Mouse (Mus musculus) kidney, postnatal 4 days (tissue): ENCODE results near the gene Taf9b.
"Not testable (repeated sequence)": the region's sequence is repeated elsewhere in the genome, so short reads cannot be mapped to it uniquely, and the experiment has no call there.

Source experiments
- DNase-seq, 2 experiments: peaks; one replicate each; pipeline ENCODE4 v3.0.0; 2021; ENCODE audit warnings: mixed read lengths in 2 of 2

The Taf9b gene

DNA sequence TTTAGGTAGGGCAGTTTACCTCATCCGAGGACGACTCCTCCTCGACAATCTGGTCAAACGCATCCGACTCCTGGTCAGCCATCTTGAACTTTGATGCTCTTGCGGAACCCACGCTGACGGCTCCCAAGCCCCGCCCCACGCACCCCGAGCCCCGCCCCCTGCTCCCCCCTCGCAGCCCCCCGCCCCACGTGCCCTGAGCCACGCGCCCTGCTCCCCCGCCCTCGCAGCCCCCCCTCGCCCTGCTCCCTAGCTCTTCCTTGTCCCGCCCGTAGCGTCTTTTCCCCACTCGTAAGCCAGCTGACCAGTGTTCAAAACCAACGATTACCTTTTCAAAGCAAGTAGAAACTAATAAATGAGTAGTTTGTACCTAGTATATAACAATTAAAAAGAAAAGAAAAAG lies at the start of gene Taf9b:
Gene Taf9b (minus strand): TSS at position 101 of the 400 bp plus-strand sequence.
- DNase-seq, result no peak

DNA sequence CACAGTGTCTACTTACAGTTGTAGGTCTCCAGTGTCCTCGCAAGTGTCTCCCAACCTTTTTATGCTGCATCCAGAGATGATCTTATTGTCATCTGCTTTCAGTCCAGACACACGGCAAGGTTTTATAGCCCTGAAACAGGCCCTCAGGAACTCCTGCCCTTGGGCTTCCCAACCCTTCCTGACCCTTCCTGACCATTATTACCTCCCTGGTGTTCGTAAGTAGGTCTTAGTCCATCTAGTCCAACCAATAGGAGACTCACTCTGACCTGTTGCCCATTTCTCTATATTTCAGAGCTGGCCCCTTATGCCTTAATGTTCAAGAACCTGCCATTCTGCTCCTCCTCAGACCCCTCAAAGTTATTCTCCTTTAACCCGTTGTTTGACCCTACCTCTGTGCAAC lies 34.3 kb upstream of the Taf9b start, which contains the start of gene Fnd3c2:
Gene Fnd3c2 (minus strand): TSS at position 101 of the 400 bp plus-strand sequence.
- DNase-seq, result no peak

DNA sequence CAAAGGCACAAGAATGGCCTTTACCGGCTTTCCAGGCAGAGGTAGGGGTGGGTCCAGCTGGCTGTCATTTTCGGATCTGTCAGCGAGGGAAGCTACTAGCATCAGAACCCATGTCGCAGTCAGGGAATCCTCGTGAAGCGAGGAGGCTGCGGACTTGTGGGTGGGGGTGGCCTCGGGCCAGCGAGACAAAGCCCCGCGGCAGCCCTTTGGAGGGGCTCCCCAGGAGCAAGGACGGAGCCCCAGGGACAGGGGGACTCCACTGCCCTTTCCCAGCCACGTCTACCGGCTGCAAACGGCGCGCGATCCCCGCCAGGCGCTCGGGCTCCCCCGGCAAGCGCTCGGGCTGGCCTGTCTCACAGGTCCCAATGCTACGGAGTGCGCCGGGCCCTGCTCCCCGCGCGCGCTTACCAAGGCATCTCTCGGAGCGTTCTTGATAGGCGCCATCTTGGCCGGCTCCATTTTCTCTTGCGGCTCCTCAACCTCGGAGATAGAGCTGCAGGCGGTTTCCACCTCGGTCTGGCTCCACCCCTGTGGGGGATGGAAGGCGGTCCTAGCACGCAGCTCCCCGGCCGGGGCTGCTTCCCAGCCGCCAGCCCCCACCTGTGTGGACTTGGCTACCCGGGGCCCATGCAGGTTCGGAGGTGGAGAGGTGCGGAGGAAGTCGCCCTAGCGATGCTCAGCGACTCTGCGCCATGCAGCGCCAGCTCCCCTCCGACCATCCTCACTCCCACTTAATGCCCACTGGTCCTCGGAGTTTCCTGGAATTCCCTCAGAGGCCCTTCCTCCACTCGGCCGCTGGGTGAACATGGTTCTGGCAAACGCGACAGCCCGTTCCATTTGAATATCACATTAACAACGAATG lies 1.6 kb downstream of the Taf9b start:
- peak; percentile 77 to 86 for DNase-seq

DNA sequence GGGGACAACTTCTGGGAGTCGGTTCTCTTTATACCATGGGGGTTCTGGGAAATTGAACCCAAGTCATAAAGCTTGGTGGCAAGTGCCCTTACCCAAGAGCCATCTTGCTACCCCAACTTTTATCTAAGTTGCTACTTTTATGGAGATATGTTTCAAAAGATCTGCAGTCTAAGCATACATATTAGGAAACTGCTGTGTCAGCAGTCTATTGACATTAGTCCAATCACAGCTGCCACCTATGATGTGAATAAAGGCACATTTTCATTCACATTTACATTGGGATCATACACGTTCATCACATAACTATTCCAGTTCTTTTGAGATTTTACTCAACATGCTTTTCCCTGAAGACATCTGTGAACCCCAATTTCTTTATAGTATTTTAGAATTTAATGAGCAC lies 11.9 kb downstream of the Taf9b start:
- DNase-seq, result no peak

DNA sequence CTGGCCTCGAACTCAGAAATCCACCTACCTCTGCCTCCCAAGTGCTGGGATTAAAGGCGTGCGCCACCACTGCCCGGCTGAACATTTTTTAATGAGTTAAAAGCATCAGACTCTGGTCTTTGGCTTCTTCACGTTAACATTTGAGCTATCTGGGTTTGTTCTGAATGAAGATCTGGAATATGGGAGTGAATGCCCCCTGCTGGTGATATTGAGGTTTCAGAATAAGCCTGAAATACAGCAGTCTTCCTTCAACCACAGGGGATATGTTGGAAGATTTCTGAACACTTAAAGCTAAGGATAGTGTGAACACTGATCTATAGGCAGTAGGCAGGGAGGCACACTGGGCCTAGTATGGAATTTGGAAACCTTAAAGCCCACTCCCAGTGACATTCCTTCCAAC lies 22.1 kb downstream of the Taf9b start:
- no peak for DNase-seq

DNA sequence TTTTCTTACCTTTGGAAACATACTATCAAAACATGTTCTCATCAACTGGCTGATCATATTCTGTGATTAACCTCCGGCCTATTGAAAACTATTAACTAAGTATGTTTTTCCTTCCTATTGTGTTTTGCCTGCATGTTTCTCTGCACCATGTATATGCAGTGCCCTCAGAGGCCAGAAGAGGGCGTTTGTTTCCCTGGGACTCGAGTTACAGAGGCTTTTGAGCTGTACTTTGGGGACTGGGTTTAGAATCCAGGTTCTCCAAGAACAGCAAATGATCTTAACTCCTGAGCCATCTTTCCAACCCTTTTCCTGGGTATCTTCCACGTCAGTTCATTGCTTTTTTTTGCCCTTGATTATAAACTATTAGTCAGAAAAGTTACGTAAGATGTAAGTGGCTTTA lies 23.6 kb downstream of the Taf9b start:
- DNase-seq, result peak in 1 of 2 experiments; percentile 21

DNA sequence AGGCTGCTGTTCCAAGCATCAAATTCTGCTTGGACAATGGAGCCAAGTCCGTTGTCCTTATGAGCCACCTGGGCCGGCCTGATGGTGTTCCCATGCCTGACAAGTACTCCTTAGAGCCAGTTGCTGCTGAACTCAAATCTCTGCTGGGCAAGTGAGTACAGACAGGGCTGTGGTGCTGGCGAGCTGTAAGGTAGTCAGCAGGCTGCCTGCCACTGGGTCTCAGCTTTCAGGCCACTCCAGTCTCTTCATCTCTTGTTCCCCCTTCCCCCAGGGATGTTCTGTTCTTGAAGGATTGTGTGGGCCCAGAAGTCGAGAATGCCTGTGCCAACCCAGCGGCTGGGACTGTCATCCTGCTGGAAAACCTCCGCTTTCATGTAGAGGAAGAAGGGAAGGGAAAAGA lies 26.6 kb downstream of the Taf9b start:
- not testable (repeated sequence) for DNase-seq

DNA sequence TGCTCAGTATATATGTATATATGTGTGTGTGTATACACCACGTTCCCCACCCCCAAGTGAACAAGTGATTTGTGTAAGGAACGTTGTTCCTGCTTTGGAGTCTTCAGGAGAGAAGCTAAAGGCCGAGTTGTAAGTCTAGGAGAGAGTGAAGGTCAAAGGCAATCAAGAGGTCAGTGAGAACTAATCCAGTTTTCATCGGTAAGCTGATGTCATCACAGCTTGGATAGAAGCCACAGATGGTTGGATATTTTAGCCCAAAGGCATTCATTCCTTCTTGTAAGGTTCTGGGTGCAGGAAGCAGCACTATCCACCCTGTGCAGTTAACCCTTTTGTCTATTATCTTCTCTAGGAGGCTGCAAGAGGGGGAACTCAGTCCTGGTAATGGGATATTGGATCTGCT lies 30.9 kb downstream of the Taf9b start:
- no peak for DNase-seq

DNA sequence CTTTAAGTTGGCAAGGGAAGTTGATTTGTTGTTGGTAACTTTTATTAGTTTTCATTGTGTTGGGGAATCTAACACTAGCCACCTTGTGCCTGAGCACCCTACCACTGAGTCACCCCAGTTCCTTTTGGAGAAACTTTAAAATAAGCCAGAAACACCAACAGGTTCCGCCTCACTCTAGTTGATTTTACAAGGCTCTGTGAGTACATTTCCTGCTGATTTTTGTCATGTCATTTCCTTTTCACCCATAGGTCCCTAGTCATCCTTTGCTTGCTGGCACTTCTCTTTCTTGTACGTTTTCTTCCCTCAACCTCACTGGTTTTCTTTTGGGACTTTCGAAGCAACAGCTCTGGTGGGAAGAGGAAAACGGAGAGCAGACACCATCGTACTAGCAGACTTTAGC lies 31.6 kb downstream of the Taf9b start:
- no peak for DNase-seq

DNA sequence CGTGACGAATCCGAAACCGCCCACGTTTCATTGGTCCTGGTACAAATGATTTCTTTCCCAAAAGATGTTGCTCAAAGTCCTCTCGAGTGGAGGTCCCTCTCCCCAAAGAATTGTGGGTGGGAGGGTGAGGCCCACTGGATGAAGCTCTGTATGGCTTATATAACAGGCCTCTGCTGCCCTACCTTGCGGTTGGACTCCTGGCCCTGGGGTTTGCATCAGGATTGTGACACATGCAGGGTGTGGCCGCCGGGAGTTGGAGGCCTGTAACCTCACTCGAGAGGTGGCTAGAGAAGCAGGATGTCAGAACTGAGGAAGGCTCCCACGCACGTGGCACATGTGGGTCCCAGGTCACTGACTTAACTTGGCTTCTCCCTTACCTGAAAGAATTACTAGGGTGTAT lies 33.2 kb downstream of the Taf9b start:
- peak; percentile 12 to 50 for DNase-seq

DNA sequence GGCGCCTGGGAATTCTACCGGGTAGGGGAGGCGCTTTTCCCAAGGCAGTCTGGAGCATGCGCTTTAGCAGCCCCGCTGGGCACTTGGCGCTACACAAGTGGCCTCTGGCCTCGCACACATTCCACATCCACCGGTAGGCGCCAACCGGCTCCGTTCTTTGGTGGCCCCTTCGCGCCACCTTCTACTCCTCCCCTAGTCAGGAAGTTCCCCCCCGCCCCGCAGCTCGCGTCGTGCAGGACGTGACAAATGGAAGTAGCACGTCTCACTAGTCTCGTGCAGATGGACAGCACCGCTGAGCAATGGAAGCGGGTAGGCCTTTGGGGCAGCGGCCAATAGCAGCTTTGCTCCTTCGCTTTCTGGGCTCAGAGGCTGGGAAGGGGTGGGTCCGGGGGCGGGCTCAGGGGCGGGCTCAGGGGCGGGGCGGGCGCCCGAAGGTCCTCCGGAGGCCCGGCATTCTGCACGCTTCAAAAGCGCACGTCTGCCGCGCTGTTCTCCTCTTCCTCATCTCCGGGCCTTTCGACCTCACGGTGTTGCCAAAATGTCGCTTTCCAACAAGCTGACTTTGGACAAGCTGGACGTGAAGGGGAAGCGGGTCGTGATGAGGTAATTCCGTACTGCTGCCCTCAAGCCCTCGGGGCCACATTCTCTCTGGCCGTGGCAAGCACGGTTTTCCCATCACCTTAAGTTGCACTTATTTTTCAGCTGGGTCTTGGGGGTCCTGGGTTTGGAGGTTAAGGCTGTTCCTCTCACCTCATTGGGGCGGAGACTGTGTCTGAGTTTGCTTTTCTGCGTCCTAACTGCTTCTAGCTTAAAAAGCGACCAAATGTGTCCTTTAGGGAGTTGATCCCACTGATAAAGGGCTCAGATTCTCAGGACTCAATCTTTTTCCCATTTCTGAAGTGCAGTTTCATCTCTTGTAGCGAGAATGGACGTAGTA lies 34.0 kb downstream of the Taf9b start, which contains the start of gene Pgk1:
Gene Pgk1 (plus strand): TSS at position 388 of the 937 bp plus-strand sequence.
- DNase-seq, result peak; percentile 92 to 93

DNA sequence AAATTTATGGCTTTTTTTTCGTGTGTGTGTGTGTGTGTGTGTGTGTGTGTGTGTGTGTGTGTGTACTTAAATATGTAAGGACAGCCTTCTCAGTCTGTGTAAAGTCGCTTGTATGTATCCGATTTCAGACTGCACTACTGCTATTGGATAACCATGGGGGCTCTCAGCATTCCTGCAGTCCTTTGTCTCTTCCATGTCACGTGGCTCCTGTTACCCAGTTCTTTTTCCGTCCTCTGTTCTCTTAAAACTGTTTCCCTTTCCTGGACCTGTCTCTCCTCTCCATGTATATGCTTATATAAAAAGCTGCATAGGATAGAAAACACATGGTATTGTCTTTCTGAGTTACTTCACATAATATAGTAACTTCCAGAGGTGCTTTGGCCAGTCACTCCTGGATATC lies 35.3 kb downstream of the Taf9b start:
- peak; percentile 8 to 12 for DNase-seq

DNA sequence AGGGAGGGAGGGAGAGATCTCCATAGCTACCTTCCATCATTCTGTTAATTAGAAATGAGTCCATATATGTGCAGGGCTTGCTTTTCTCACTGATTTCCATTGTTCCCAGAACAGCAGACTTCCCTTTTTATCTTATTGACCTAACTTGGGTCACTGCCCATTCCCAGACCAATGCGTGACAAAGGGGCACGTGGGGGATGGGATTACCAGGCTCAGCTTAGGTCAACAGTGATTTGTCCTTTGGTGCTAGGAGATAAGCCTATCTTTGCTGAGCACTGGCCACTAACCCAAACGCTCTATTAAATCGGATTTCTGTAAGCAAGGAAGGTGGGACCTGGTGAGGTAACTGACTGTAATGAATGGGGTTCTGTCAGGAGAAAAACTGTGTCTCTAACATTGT lies 36.7 kb downstream of the Taf9b start:
- DNase-seq, result no peak

DNA sequence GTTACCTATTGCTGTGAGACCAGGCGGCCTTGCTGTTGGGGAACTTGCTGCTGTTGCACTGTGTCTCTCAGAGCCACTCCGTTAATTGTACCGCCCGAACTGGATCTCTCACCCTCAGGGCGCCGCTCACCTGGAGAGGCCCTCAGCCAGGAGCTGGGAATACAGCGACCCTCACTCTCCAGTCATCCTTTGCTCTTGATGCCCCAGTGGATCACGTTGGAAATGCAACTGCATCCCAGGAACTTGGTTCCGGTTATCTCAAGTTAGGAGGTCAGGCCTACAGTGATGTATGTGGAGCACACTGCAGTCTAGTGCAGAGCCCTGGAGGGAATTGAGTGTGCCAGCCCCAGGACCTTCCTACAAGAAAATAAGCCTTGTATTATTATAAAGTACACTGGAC lies 44.6 kb downstream of the Taf9b start:
- DNase-seq, result no peak

DNA sequence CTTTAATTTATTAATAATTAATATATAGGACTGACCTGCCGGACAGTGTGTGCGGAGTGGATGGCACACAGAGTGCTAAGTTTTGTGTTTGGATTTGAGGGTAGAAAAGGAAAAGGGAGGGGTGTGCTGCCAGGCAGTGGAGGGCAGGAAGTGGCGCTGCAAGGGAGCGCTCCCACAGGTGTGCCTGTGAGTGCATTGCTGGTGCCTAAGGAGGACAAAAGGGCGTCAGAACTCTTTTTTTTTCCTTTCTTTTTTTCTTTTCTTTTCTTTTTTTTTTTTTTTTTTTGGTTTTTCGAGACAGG lies 49.2 kb downstream of the Taf9b start:
- no peak for DNase-seq

DNA sequence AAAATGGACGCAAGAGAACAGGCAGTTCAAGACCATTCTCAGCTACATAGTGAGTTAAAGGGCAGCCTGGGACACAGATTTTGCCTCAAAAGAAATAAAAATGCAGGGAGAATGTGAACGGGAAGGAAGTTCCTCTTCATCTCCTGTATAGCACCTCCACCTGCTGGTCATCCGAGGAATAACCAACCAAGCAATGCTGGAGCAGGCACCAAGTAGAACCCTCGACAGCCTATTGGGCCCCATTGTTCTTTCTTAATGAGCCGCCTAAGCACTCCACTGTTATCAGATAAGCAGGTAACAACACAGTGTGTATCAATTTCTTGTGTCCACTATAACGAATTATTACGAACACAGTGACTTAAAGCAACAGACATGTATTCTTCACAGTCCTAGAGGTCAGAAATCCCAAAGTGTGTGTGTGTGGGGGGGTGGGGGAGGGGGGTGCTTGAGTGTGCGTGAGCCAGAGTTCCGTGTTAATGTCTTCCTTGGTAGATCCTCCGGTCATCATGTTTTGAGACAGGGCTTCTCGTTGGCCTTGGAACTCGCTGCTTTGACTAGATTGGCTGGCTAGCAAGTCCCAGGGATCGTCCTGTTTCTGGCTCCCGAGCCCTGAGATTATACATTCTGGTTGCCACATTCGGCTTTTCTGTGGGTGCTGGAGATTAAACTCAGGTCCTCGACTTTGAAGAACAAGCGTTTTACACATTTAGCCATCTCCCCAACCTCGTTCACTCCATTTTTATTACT lies 49.7 kb downstream of the Taf9b start:
- peak; percentile 84 to 86 for DNase-seq

DNA sequence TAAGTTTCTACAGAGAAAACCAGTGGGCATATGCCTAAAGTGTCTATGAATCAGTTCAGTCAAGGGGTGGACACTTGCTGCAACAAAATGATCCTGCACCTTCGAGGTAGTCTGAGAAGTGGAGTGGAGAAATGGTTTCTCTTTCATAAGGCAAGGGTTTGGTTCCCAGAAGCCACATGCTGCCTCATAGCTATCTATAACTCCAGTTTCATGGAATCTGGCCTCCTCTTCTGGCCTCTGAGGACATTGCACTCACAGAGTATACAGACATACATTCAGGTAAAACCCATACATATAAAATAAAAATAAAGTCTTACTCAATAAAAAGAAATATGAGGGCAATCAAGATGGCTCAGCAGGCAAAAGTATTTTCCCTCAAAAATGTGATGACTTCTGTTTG lies 55.9 kb downstream of the Taf9b start:
- DNase-seq, result no peak

DNA sequence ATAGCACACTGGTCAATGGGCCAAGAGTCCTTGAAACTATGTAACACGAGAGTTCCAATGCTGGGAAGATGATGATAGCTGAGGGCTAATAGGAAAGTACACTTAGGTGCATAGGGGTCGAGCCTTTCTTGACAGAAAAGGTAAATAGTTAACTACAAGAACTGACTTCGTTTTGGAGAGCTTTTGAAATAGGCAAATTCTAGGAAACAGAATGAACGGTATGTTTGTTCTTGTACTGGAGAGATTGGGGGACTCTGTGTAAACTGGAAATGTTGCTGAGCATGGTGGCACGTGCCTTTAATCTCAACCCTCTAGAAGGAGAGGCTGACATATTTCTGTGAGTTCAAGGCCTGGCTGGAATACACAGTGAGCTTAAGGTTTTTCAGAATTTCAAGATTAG lies 56.4 kb downstream of the Taf9b start:
- no peak for DNase-seq

DNA sequence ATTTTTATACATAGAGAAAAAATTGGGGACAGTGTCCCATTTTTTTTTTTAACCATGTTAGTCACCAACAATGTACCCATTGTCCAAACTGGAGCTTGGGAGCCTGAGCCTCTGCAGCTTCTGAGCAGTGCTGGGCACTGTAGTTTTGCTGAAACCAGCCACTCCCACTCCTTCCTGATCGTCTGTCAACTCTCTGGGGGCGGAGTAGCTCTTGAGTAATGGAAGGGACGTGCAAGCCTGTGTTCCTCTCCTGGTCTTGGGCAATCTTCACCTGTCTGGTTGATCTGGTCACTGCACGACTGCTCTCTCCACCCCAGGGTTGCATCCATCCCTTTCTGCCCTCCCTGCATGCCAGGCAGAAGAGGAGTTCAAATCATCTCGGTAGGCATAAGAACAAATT lies 57.0 kb downstream of the Taf9b start:
- DNase-seq, result no peak
